Mouse (Mus musculus) midbrain, postnatal 0 days (tissue): ENCODE measurements at regions not wholly inside any gene's neighbourhood (a gene's known extent, or its start where the extent isn't known, plus 50 kb on each side); places are given as distances from the start of the nearest gene placed in this dataset.

ENCODE experiments used
- ATAC-seq: fragments of 200-750 bp; cut with Nextera tagmentation; 2 replicates; pipeline ENCODE4 v1.8.0; 2017; ENCODE audit warnings: moderate number of reproducible peaks, mild to moderate bottlenecking, moderate TSS enrichment, moderate library complexity; ENCODE audit not compliant: low FRiP score
- DNase-seq: peaks from one replicate; pipeline ENCODE4 v3.0.0-alpha.2; 2015; ENCODE audit warnings: low spot score
- H3K27ac ChIP-seq: fragments of 300-500 bp; sonication (generic); 2 replicates; pipeline ENCODE4 v1.5.1; 2014; ENCODE audit warnings: low read depth, mild to moderate bottlenecking, low read length, mixed read lengths
- H3K27me3 ChIP-seq: fragments of 300-500 bp; sonication (generic); 2 replicates; pipeline ENCODE4 v1.6.1; 2014; ENCODE audit warnings: low read length, control low read depth, mixed read lengths; ENCODE audit not compliant: insufficient read depth
- H3K36me3 ChIP-seq: fragments of 300-500 bp; sonication (generic); 2 replicates; pipeline ENCODE4 v1.6.1; 2014; ENCODE audit warnings: low read length, control low read depth, mixed read lengths; ENCODE audit not compliant: insufficient read depth
- H3K4me1 ChIP-seq: fragments of 300-500 bp; sonication (generic); 2 replicates; pipeline ENCODE4 v1.6.1; 2014; ENCODE audit warnings: mild to moderate bottlenecking, control low read depth, antibody characterized with exemption, low read length, mixed read lengths; ENCODE audit not compliant: insufficient read depth
- H3K4me2 ChIP-seq: fragments of 300-500 bp; sonication (generic); 2 replicates; pipeline ENCODE4 v1.6.1; 2014; ENCODE audit warnings: low read depth, mild to moderate bottlenecking, low read length, mixed read lengths; ENCODE audit not compliant: poor library complexity, severe bottlenecking
- H3K4me3 ChIP-seq: fragments of 300-500 bp; sonication (generic); 2 replicates; pipeline ENCODE4 v1.5.1; 2014; ENCODE audit warnings: low read depth, mild to moderate bottlenecking, low read length, moderate library complexity
- H3K9ac ChIP-seq: fragments of 300-500 bp; sonication (generic); replicated peaks from 2 replicates; pipeline ENCODE4 v1.6.1; 2014; ENCODE audit warnings: mild to moderate bottlenecking, low read length, moderate library complexity, mixed read lengths; ENCODE audit not compliant: poor library complexity, severe bottlenecking
- H3K9me3 ChIP-seq: fragments of 300-500 bp; sonication (generic); 2 replicates; pipeline ENCODE4 v1.6.1; 2016; ENCODE audit warnings: low read length, control low read depth
- CTCF ChIP-seq: IDR thresholded peaks from 2 replicates; pipeline ENCODE4 v1.5.1; 2016; ENCODE audit warnings: antibody characterized with exemption, mild to moderate bottlenecking
- WGBS: fragments of 180-500 bp; shearing (Covaris S2); extraction: QIAGEN DNeasy Blood & Tissue Kit; methylation state at CpG from one replicate; pipeline ENCODE4 v1.1.7; 2014; 5-methylcytosine and 5-hydroxymethylcytosine counted together

GRCm38 (mm10) chr1:190639846-190640245, 271.7 kb downstream of the Rps6kc1 start:
- H3K9ac ChIP-seq: no peak overlapping the region
- 91% methylated on average over 11 of the region's 11 CpGs for WGBS
- no peak overlapping the region for H3K27ac ChIP-seq
- no peak for DNase-seq
- no peaks in the 10 kb centered on the region for H3K4me1 ChIP-seq
- no peaks in the 10 kb centered on the region for H3K9me3 ChIP-seq
- no peak overlapping the region for H3K4me2 ChIP-seq
- no peak for ATAC-seq
- no peaks in the 10 kb centered on the region for H3K36me3 ChIP-seq
- no peak overlapping the region for H3K4me3 ChIP-seq
- TF ChIP-seq CTCF: no peak
- no peaks in the 10 kb centered on the region for H3K27me3 ChIP-seq

GRCm38 (mm10) chr1:190634935-190635334, 276.6 kb downstream of the Rps6kc1 start:
- no peak for TF ChIP-seq CTCF
- Histone ChIP-seq H3K4me3 (no peak overlapping the region), H3K9ac (no peak overlapping the region), H3K4me1 (no peaks in the 10 kb centered on the region), H3K27me3 (no peaks in the 10 kb centered on the region), H3K4me2 (no peak overlapping the region), H3K36me3 (no peaks in the 10 kb centered on the region), H3K9me3 (no peaks in the 10 kb centered on the region), H3K27ac (no peak overlapping the region)
- WGBS: 89% methylated on average over 2 of the region's 2 CpGs
- no peak for DNase-seq
- no peak for ATAC-seq

GRCm38 (mm10) chr1:190631641-190632040, 279.9 kb downstream of the Rps6kc1 start:
- no peak overlapping the region for H3K9ac ChIP-seq
- no peak for TF ChIP-seq CTCF
- DNase-seq (no peak), ATAC-seq (no peak)
- no peak overlapping the region for H3K4me2 ChIP-seq
- no peaks in the 10 kb centered on the region for H3K9me3 ChIP-seq
- WGBS: 47% methylated on average over 2 of the region's 2 CpGs
- no peak overlapping the region for H3K27ac ChIP-seq
- H3K36me3 ChIP-seq: no peaks in the 10 kb centered on the region
- no peaks in the 10 kb centered on the region for H3K27me3 ChIP-seq
- no peak overlapping the region for H3K4me3 ChIP-seq
- no peaks in the 10 kb centered on the region for H3K4me1 ChIP-seq

GRCm38 (mm10) chr1:190630193-190630592, 281.4 kb downstream of the Rps6kc1 start:
- H3K9ac ChIP-seq: no peak overlapping the region
- TF ChIP-seq CTCF: no peak
- no peak for DNase-seq
- no peaks in the 10 kb centered on the region for H3K9me3 ChIP-seq
- WGBS: 94% methylated on average over 5 of the region's 5 CpGs
- H3K4me1 ChIP-seq: no peaks in the 10 kb centered on the region
- no peak overlapping the region for H3K4me3 ChIP-seq
- no peak overlapping the region for H3K4me2 ChIP-seq
- no peak overlapping the region for H3K27ac ChIP-seq
- no peaks in the 10 kb centered on the region for H3K27me3 ChIP-seq
- no peaks in the 10 kb centered on the region for H3K36me3 ChIP-seq
- ATAC-seq: no peak

GRCm38 (mm10) chr1:190623916-190624315, 287.7 kb downstream of the Rps6kc1 start:
- Histone ChIP-seq H3K36me3 (no peaks in the 10 kb centered on the region), H3K27ac (no peak overlapping the region), H3K4me1 (no peaks in the 10 kb centered on the region), H3K27me3 (no peaks in the 10 kb centered on the region), H3K9me3 (0 out of 2 replicates have a peak, but pooled peaks cover 2% of the 10 kb centered on the region), H3K4me2 (no peak overlapping the region), H3K4me3 (no peak overlapping the region), H3K9ac (no peak overlapping the region)
- 84% methylated on average over 8 of the region's 8 CpGs for WGBS
- DNase-seq (no peak), ATAC-seq (no peak)
- no peak for TF ChIP-seq CTCF

GRCm38 (mm10) chr1:190600425-190600824, 311.1 kb downstream of the Rps6kc1 start:
- H3K9ac ChIP-seq: no peak overlapping the region
- H3K9me3 ChIP-seq: no peaks in the 10 kb centered on the region
- ATAC-seq (no peak), DNase-seq (no peak)
- no peak overlapping the region for H3K4me2 ChIP-seq
- WGBS: 82% methylated on average over 3 of the region's 3 CpGs
- no peak overlapping the region for H3K4me3 ChIP-seq
- no peak overlapping the region for H3K27ac ChIP-seq
- no peak for TF ChIP-seq CTCF
- H3K27me3 ChIP-seq: no peaks in the 10 kb centered on the region
- H3K4me1 ChIP-seq: no peaks in the 10 kb centered on the region
- H3K36me3 ChIP-seq: no peaks in the 10 kb centered on the region

- no peaks in the 10 kb centered on the region for H3K27me3 ChIP-seq
- DNase-seq (no peak), ATAC-seq (no peak)
- no peaks in the 10 kb centered on the region for H3K9me3 ChIP-seq
- 87% methylated on average over 11 of the region's 11 CpGs for WGBS
- H3K36me3 ChIP-seq: no peaks in the 10 kb centered on the region
- no peak overlapping the region for H3K4me3 ChIP-seq
- H3K9ac ChIP-seq: no peak overlapping the region
- TF ChIP-seq CTCF: no peak
- no peaks in the 10 kb centered on the region for H3K4me1 ChIP-seq
- no peak overlapping the region for H3K4me2 ChIP-seq
- H3K27ac ChIP-seq: no peak overlapping the region
Observed at GRCm38 (mm10) chr1:190599622-190600021, 311.9 kb downstream of the Rps6kc1 start.
